Mouse (Mus musculus): ENCODE measurements at regions not wholly inside any gene's neighbourhood (a gene's known extent, or its start where the extent isn't known, plus 50 kb on each side); places are given as distances from the start of the nearest gene placed in this dataset.

- 55% methylated on average over 1 of the region's 1 CpGs for whole genome bisulfite sequencing
- no peaks in the 10 kb centered on the region for H3K4me1 ChIP-seq (ENCODE audit: control insufficient read depth, insufficient read depth, low read length)
- H3K9me3 ChIP-seq (replicated peaks; ENCODE audit: control insufficient read depth, low read length), result no peaks in the 10 kb centered on the region
- H3K27me3 ChIP-seq (ENCODE audit: control insufficient read depth, insufficient read depth, low read length), result no peaks in the 10 kb centered on the region
- no peak overlapping the region for H3K9ac ChIP-seq (ENCODE audit: low read length)
- H3K36me3 ChIP-seq (ENCODE audit: control insufficient read depth, insufficient read depth, low read length), result no peaks in the 10 kb centered on the region
- no peak overlapping the region for H3K27ac ChIP-seq (ENCODE audit: low read length)
- H3K4me3 ChIP-seq (replicated peaks; ENCODE audit: low read length), result no peak overlapping the region
- ATAC-seq (ENCODE audit: insufficient read depth, low FRiP score), result no peak
- no peak overlapping the region for H3K4me2 ChIP-seq (ENCODE audit: low read depth, low read length)
Observed at GRCm38 (mm10) chr11:6987105-6987504, 76.2 kb upstream of the Adcy1 start.

GRCm38 (mm10) chr11:6982076-6982475 is 81.2 kb upstream of the Adcy1 start:
- Histone ChIP-seq H3K27ac (ENCODE audit: low read length) (no peak overlapping the region), H3K27me3 (ENCODE audit: control insufficient read depth, insufficient read depth, low read length) (no peaks in the 10 kb centered on the region), H3K36me3 (ENCODE audit: control insufficient read depth, insufficient read depth, low read length) (no peaks in the 10 kb centered on the region), H3K9ac (ENCODE audit: low read length) (no peak overlapping the region), H3K9me3 (replicated peaks; ENCODE audit: control insufficient read depth, low read length) (no peaks in the 10 kb centered on the region), H3K4me3 (replicated peaks; ENCODE audit: low read length) (no peak overlapping the region), H3K4me2 (ENCODE audit: low read depth, low read length) (no peak overlapping the region), H3K4me1 (ENCODE audit: control insufficient read depth, insufficient read depth, low read length) (no peaks in the 10 kb centered on the region)
- WGBS, result 82% methylated on average over 7 of the region's 7 CpGs
- no peak for ATAC-seq (ENCODE audit: insufficient read depth, low FRiP score)

GRCm38 (mm10) chr11:6979656-6980055 is 83.6 kb upstream of the Adcy1 start:
- no peaks in the 10 kb centered on the region for H3K27me3 ChIP-seq (ENCODE audit: control insufficient read depth, insufficient read depth, low read length)
- no peak overlapping the region for H3K9ac ChIP-seq (ENCODE audit: low read length)
- H3K4me2 ChIP-seq (ENCODE audit: low read depth, low read length), result no peak overlapping the region
- 83% methylated on average over 3 of the region's 3 CpGs for WGBS
- H3K4me1 ChIP-seq (ENCODE audit: control insufficient read depth, insufficient read depth, low read length), result no peaks in the 10 kb centered on the region
- no peak overlapping the region for H3K4me3 ChIP-seq (replicated peaks; ENCODE audit: low read length)
- H3K27ac ChIP-seq (ENCODE audit: low read length), result no peak overlapping the region
- ATAC-seq (ENCODE audit: insufficient read depth, low FRiP score), result no peak
- no peaks in the 10 kb centered on the region for H3K36me3 ChIP-seq (ENCODE audit: control insufficient read depth, insufficient read depth, low read length)
- no peaks in the 10 kb centered on the region for H3K9me3 ChIP-seq (replicated peaks; ENCODE audit: control insufficient read depth, low read length)

- no peaks in the 10 kb centered on the region for H3K9me3 ChIP-seq (replicated peaks; ENCODE audit: control insufficient read depth, low read length)
- H3K4me1 ChIP-seq (ENCODE audit: control insufficient read depth, insufficient read depth, low read length), result no peaks in the 10 kb centered on the region
- H3K4me3 ChIP-seq (replicated peaks; ENCODE audit: low read length), result no peak overlapping the region
- H3K36me3 ChIP-seq (ENCODE audit: control insufficient read depth, insufficient read depth, low read length), result no peaks in the 10 kb centered on the region
- no peak overlapping the region for H3K4me2 ChIP-seq (ENCODE audit: low read depth, low read length)
- ATAC-seq (ENCODE audit: insufficient read depth, low FRiP score), result no peak
- no peak overlapping the region for H3K27ac ChIP-seq (ENCODE audit: low read length)
- no peaks in the 10 kb centered on the region for H3K27me3 ChIP-seq (ENCODE audit: control insufficient read depth, insufficient read depth, low read length)
- WGBS, result 68% methylated on average over 1 of the region's 1 CpGs
- H3K9ac ChIP-seq (ENCODE audit: low read length), result no peak overlapping the region
Observed at GRCm38 (mm10) chr11:6969196-6969595, 94.1 kb upstream of the Adcy1 start.

- no peaks in the 10 kb centered on the region for H3K36me3 ChIP-seq (ENCODE audit: control insufficient read depth, insufficient read depth, low read length)
- H3K27ac ChIP-seq (ENCODE audit: low read length), result no peak overlapping the region
- no peak overlapping the region for H3K9ac ChIP-seq (ENCODE audit: low read length)
- ATAC-seq (ENCODE audit: insufficient read depth, low FRiP score), result no peak
- no peak overlapping the region for H3K4me2 ChIP-seq (ENCODE audit: low read depth, low read length)
- H3K27me3 ChIP-seq (ENCODE audit: control insufficient read depth, insufficient read depth, low read length), result no peaks in the 10 kb centered on the region
- 82% methylated on average over 5 of the region's 5 CpGs for WGBS
- no peaks in the 10 kb centered on the region for H3K4me1 ChIP-seq (ENCODE audit: control insufficient read depth, insufficient read depth, low read length)
- H3K4me3 ChIP-seq (replicated peaks; ENCODE audit: low read length), result no peak overlapping the region
- no peaks in the 10 kb centered on the region for H3K9me3 ChIP-seq (replicated peaks; ENCODE audit: control insufficient read depth, low read length)
Observed at GRCm38 (mm10) chr11:6966968-6967367, 96.3 kb upstream of the Adcy1 start.

- Histone ChIP-seq H3K4me2 (ENCODE audit: low read depth, low read length) (no peak overlapping the region), H3K9me3 (replicated peaks; ENCODE audit: control insufficient read depth, low read length) (no peaks in the 10 kb centered on the region), H3K9ac (ENCODE audit: low read length) (no peak overlapping the region), H3K4me3 (replicated peaks; ENCODE audit: low read length) (no peak overlapping the region), H3K27me3 (ENCODE audit: control insufficient read depth, insufficient read depth, low read length) (no peaks in the 10 kb centered on the region), H3K4me1 (ENCODE audit: control insufficient read depth, insufficient read depth, low read length) (no peaks in the 10 kb centered on the region), H3K36me3 (ENCODE audit: control insufficient read depth, insufficient read depth, low read length) (no peaks in the 10 kb centered on the region), H3K27ac (ENCODE audit: low read length) (no peak overlapping the region)
- ATAC-seq (ENCODE audit: insufficient read depth, low FRiP score), result no peak
- 68% methylated on average over 2 of the region's 2 CpGs for WGBS
Observed at GRCm38 (mm10) chr11:6964524-6964923, 98.8 kb upstream of the Adcy1 start.

- H3K27ac ChIP-seq (ENCODE audit: low read length), result no peak overlapping the region
- H3K27me3 ChIP-seq (ENCODE audit: control insufficient read depth, insufficient read depth, low read length), result no peaks in the 10 kb centered on the region
- H3K4me2 ChIP-seq (ENCODE audit: low read depth, low read length), result no peak overlapping the region
- ATAC-seq (ENCODE audit: insufficient read depth, low FRiP score), result no peak
- H3K9ac ChIP-seq (ENCODE audit: low read length), result no peak overlapping the region
- H3K36me3 ChIP-seq (ENCODE audit: control insufficient read depth, insufficient read depth, low read length), result no peaks in the 10 kb centered on the region
- H3K9me3 ChIP-seq (replicated peaks; ENCODE audit: control insufficient read depth, low read length), result no peaks in the 10 kb centered on the region
- 31% methylated on average over 3 of the region's 3 CpGs for WGBS
- no peaks in the 10 kb centered on the region for H3K4me1 ChIP-seq (ENCODE audit: control insufficient read depth, insufficient read depth, low read length)
- no peak overlapping the region for H3K4me3 ChIP-seq (replicated peaks; ENCODE audit: low read length)
Observed at GRCm38 (mm10) chr11:6963600-6963999, 99.7 kb upstream of the Adcy1 start.

GRCm38 (mm10) chr11:6962786-6963575 is 100.3 kb upstream of the Adcy1 start:
- ATAC-seq (ENCODE audit: insufficient read depth, low FRiP score), result no peak
- 62% methylated on average over 1 of the region's 1 CpGs for WGBS

GRCm38 (mm10) chr11:6962322-6962721 is 101.0 kb upstream of the Adcy1 start:
- no peaks in the 10 kb centered on the region for H3K4me1 ChIP-seq (ENCODE audit: control insufficient read depth, insufficient read depth, low read length)
- H3K9ac ChIP-seq (ENCODE audit: low read length), result no peak overlapping the region
- ATAC-seq (ENCODE audit: insufficient read depth, low FRiP score), result no peak; the same call in 1 of the 2 replicates
- H3K27me3 ChIP-seq (ENCODE audit: control insufficient read depth, insufficient read depth, low read length), result no peaks in the 10 kb centered on the region
- H3K27ac ChIP-seq (ENCODE audit: low read length), result no peak overlapping the region
- no peaks in the 10 kb centered on the region for H3K9me3 ChIP-seq (replicated peaks; ENCODE audit: control insufficient read depth, low read length)
- no peaks in the 10 kb centered on the region for H3K36me3 ChIP-seq (ENCODE audit: control insufficient read depth, insufficient read depth, low read length)
- H3K4me2 ChIP-seq (ENCODE audit: low read depth, low read length), result no peak overlapping the region
- no peak overlapping the region for H3K4me3 ChIP-seq (replicated peaks; ENCODE audit: low read length)

More at GRCm38 (mm10) chr11:6962786-6963575, 100.3 kb upstream of the Adcy1 start:
- no peaks in the 10 kb centered on the region for H3K9me3 ChIP-seq (replicated peaks; ENCODE audit: control insufficient read depth, low read length)
- H3K27me3 ChIP-seq (ENCODE audit: control insufficient read depth, insufficient read depth, low read length), result no peaks in the 10 kb centered on the region
- H3K36me3 ChIP-seq (ENCODE audit: control insufficient read depth, insufficient read depth, low read length), result no peaks in the 10 kb centered on the region
- no peak overlapping the region for H3K4me2 ChIP-seq (ENCODE audit: low read depth, low read length)
- no peak overlapping the region for H3K9ac ChIP-seq (ENCODE audit: low read length)
- H3K4me3 ChIP-seq (replicated peaks; ENCODE audit: low read length), result no peak overlapping the region
- no peak overlapping the region for H3K27ac ChIP-seq (ENCODE audit: low read length)
- no peaks in the 10 kb centered on the region for H3K4me1 ChIP-seq (ENCODE audit: control insufficient read depth, insufficient read depth, low read length)

Measured in stomach, embryonic 16.5 days (tissue).